Mouse (Mus musculus) retina, postnatal 7 days (tissue): ENCODE measurements at regions not wholly inside any gene's neighbourhood (a gene's known extent, or its start where the extent isn't known, plus 50 kb on each side); places are given as distances from the start of the nearest gene placed in this dataset.
"Not testable (repeated sequence)": the region's sequence is repeated elsewhere in the genome, so short reads cannot be mapped to it uniquely, and the experiment has no call there.

ENCODE experiments used
- DNase-seq: peaks from one replicate; pipeline ENCODE4 v3.0.0-alpha.2; 2012; ENCODE audit warnings: low read depth, low spot score

DNA sequence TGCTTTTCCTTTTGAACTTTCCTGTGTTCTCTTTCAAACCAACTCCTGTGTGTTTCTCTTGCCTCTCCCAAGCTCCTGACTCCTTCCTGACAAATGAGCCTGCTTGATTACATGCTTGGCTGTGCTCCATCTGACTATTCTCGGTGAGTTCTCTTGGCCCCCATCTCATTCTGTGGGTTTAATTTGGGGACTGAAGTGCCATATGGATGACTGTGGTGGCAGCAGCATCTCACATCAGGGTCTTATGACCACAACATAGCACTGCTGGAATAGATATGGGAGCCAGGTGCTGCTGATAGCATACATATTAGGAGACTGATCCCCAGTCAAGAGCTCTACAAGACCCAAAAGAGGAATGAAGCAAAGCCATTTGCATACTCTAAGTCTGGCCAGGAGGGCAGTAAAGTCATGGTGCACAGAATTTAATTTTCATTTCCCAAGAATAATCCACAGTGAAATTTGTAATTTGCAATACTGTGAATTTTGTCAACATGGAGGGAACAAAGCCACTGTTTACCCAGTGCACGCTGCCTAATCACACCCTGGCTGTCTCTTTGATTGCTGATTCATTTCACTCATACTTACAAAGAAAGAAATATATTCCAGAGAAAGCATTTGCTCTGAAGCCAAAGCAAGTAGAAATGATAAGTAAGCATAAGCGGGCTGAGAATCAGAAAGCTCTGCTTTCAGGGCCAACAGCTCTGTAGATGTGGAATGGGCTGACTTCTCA, 1478.4 kb upstream of the Gm7489 start:
- no peak for DNase-seq

DNA sequence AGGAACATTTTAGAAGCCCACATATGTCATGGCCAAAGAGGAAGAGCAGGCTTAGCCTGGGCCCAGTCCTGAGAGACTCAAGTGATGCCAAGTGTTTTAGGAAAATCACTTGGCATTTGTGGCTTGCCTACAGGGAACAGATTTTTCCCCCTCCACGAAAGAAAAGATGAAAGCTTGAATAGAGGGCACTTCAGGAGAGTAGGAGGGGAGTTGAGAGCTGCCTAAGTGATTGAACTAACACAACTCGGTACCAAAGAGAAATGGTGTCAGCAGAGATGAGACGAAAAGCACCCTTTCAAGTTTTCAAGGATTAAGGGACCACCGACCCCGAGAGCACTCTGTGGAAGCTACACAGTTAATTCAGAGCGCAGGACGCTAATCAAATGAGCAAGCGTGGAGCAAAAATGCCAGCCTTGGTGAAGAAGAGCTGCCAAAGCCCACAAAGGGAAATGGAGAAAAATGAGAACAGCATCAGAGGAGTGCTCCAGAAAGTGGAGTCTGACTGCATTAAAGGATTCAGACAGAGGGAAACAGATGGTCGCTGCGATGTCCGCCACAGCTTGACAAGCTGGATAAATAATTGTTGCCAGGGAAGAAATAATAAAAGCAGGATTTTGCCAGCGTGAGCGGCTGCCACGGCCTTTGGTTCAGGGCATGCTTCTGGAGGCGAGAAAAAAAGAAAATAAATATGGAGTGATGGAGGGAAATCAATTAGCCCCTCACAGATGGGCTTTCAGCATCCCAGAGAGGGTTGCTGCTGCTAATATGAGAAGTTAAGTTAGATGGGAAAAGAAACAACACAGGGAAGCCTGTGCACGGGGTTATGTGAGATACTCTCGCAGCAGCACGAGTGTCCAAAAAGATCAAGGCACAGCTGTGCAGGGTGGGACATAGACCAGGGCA, 1471.6 kb upstream of the Gm7489 start:
- DNase-seq = no peak

DNA sequence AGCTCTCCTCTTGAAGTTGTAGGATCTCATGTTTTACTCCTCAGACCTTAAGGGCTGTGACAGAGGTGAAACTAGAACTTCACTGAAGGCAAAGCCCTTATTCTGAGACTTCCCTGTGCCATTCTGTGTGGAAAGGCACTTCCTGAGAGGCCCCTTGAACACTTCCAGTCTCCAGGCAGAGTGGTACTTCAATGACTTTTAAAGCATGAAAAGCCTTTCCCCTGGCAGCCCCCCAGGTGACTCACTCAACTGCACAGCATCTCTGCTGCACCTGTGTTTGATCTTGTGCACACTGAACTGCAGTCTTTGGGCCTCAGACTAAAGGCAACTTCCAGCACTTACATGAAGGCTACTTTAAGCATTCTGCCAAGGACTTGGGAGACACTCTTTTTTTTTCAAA, 1458.7 kb upstream of the Gm7489 start:
- no peak for DNase-seq

DNA sequence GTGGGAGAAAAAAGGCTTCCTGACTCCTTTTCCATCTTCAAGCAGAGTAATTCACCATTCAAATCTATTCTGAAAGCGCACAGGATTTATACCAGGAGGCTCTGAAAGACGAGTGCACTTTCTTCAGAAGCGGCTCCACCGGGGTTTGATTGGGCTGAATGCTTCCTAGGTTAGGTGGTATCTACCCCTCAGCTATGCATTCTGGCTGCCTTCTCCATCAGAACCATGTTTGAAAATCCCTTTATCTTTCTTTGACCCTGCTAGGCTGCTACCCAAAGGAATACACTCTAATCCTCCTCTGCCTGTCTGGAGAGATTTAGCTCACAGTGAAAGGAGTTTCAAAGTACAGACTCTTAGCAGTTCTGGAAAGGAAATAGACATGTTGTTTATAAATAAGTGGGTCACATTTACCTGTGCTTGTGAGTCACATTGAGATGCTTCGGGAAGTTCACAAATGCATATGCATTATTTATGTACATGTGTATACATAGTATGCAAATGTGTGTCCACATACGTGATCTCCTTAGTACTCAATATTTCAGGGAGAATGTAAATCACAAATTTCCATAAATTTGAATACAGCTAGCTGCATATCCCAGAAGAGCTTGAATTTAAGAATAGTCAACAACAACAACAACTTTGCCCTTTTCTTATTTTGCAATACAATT, 1454.1 kb upstream of the Gm7489 start:
- no peak for DNase-seq

DNA sequence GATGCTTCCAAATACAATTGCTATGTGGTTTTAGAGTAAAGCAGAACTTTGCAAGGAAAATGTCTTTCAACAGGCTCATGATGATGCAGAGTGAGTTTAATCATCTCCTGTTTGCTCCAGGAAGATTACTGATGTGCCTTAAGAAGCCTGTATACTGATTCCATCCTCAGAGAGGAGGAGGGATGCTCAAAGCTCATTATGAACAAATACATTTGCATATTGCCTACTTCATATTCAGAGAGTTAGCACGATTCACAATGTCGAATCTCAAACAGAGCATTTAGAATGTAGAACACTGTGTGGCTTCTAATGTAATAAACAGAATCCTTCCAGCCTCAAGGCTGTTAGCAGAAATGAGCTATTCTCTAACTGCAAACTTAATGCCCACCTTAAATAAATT, 1451.1 kb upstream of the Gm7489 start:
- DNase-seq = no peak

DNA sequence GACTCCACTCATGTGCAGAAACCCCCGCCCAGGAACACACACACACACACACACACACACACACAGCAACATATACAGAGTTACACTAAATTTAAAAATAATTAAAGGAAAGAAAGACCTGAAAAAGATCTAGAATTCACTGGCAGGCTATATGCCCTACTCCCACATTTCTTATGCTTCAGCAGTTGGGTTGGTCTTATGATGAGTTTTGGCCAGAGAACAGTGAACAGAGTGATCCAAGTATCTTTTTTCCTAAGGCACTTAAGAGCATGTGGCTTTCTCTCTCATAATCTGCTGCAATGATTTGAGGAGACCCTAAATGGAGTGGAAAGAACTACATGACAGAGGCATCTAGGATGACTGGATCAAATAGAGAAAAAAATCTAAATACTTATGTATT, 1446.3 kb upstream of the Gm7489 start:
- DNase-seq = no peak

DNA sequence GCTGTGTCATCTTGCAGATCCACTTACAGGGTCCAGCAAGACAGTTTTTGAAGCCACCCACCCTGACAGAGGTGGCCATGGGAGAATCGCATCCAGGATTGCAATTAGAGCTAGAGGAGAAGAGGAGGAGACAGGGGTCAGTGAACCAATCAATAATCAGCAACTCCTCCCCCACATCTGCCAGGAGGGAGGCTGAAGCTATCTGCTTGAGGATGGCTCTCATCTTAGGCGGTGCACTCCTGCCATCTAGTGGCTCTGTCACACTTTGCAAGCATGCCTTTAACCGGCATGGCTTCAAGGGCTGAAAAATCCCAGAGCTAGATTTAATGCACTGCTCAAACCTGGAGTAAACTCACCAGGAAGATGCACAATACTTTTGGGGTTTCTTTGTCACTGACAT, 1425.9 kb upstream of the Gm7489 start:
- peak; percentile 76 for DNase-seq

DNA sequence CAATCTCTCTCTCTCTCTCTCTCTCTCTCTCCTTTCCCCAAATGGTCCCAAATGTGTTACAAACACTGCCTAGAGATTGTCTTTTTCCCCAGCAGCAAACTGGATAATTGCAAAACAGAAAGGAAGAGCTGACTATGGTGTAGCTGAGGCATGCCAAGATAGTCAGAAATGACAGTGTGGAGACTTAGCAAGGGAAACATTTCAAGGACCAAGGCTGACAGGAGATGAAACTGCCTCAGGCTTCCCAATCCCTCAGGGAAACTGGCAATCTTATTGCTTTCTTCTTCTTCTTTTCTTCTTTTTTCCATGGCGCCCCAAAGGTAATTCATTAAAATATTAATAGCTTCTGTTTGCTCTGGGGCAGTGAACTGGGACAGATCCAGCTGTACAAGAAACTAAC, 1425.4 kb upstream of the Gm7489 start:
- no peak for DNase-seq

DNA sequence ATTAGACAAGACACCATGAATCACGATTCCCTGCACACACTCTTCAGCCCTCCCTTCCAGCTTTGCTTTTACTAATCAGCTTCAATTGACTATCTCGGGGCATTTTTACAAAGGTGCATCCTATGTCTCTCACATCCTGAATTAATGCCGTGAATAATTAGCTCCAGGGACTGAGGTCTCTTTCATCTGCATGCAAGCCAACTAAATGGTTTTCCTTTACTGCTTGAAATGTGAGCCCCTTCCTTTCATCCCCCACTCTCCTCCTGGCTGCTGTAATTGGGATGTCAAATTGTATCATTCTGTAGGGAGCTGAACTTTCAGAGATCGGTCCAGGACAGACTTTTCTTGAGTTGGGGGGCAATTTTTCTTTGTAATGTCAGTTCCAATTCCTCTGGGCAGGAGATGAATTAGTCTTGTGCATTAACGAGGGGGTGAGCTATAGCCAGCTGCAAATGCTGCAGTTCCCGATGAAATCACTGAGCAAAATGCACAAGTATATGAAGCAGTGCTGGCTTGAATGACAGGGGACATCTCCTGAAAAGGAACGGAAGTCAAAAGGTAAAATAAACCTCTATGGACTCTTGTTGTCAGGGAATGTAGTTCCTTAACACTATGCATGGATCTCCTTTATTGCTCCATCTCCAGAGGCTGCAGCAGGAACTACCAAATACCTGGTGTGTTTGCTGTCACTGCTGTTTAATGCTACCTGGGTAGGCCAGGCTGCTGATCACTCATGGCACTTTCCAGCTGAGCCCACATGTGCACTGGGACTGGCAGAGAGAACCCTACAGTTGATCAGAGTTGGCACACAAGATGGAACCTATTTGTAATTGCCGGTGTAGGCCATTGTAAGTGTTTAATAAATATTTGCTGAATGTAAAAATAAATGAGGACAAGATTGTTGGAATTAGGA, 1420.2 kb upstream of the Gm7489 start:
- DNase-seq = no peak

DNA sequence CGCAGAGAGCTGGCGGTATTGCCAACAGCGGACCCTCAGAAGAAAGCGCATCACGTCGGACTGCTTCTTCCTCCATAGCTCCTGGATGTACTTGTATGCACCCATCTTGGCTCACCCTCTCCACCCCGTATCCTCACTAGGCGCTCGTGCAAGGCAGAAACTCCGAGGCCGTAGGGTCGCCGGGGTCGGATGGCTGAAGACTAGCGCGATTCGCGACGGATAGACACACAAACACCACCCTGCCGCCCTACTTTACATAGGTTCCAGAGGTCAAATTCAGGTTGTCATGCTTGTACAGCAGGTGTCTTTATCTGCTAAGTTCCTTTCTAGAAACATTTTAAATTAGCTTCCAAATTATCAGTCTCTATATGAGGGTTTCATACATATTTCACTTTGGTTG, 1406.6 kb upstream of the Gm7489 start:
- not testable (repeated sequence) for DNase-seq

DNA sequence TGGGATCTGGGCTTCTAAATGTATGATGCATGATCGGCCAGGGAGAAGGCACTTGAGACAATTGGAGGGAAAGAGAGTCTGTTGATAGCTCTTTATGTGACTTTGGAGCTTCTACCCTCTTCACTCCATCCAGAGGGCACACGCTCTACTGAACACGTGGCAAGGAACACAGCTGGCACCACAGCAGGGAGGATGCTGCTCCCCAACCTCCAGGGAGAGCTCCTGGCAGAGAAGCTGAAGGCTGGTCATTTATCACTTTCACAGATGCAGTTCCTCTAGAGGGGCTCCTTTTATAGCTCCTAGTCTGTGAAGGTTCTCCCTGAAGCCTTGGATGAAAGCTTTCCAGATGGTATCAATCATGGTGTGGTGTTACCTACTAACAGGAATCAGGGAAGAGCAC, 1403.9 kb upstream of the Gm7489 start:
- no peak for DNase-seq

DNA sequence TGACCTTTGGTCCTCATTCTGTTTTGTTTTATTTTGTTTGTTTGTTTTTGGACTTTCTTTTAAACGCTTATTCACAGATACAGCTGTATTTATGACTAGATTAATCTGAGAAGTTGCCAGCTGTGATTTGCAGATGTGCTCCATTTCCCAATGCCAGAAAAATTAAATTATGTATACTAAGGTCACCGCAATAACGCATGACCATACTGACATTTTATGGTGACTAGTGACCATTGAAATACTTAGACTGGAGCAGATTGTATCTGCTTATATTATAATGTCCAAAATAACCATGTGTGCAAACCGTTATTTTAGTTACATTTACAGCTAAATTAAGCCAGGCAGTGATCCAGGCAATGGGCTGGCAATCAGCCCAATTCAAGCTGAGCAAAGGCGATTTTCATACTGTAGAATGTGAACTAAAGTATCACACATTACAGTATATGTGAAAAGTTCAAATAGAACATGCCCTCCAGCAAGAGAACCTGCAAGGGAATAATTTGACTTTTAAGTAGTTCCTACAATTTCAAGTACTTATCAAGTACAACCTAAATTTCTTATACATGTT, 1401.0 kb upstream of the Gm7489 start:
- DNase-seq = no peak

DNA sequence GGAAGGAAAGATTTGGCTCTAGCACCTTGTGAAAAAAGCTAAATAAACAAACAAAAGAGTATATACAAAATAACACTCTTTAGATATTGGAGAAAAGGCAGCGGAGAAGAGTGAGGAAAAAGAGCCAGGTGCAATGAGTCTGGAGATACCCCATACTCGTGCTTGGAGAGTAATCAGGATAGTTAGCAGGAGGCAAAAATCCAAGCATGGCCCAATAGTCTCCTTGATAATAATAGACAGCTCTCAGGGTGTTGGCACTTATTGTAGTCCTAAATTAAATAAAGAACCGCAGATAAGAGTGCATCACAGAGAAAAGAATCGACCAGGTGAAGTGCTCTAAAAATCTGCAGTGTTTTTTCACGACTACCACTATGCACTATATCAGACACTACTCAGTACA, 1400.4 kb upstream of the Gm7489 start:
- no peak for DNase-seq

DNA sequence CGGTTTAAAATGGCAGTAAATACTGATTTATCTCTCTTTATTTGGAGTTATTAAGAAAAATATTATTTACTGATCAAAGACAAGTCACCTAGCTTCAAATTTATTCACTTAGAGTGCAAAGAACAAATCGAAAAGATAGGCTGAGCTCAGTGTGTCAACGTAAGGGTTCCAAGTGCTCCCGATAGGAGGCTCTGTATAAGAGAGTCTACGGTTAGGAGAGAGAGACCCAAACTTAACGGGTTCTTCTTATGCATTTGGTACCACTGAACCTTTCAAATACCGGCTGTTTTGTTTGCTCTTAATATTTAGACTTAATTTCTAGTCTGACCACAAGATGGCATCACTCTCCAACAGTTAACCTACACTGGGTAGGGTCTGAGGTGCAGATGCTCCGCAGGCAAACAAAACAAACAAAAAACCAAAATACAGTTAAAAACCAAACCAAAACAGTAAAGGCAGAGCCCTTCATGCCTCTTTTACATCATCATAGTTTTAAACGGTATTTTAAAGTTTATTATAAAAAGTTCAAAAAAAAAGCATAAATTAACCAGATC, 1379.4 kb upstream of the Gm7489 start:
- peak; percentile 46 for DNase-seq

DNA sequence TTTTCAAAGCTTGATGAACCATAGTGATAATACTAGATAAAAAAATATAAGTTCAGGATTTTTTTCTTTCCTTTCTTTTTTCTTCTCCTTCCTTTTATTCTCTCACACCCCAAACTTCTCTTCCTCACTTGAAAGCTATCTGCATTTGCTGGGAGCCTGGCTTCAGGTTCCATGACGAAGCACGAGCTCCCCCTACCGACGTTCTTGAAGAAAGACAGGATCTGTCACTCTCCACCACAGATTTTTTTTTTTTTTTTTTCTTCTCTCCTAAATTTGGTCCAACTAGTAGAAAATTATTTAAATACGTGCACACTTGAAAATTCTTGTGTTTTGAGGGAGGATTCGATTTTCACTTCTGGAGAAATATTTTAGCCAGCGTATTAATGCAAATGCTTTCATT, 1377.8 kb upstream of the Gm7489 start:
- peak; percentile 48 for DNase-seq

DNA sequence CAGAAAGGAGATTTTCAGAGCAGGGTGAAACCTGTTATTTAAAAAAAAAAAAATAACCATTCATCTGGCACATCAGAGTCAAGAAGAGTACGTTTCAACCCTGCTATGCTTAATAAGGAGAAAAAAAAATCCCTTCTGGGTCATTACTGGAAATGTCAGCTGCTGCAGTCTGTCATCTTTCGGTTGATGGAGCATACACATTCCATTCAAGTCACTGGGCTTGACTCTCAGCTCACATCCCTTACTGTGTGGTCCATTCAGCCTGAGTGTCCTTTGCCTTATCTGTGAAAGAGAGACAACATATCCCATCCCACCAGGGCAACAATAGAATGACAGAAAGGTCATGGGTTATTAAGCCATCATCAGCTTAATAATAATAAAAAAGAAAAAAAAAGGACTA, 1376.1 kb upstream of the Gm7489 start:
- DNase-seq = no peak

DNA sequence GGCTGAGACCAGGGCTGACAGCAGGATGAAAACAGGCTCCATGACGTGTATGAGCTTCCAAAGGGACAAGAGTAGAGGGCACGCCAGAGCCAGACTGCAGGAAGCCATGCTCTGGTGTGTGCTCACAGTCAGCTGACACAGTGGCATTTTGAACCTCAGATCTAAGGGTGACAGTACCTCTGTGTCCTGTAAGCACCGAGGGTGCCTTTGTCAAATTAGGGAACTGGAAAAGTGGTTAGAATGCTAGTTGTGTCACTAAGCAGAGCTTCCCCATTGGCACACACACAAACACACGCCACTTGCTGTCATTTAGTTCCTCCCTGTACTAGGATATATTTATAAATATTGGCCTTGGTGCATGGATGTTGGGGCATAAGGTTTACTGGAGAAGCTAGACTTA, 1374.6 kb upstream of the Gm7489 start:
- DNase-seq = no peak

DNA sequence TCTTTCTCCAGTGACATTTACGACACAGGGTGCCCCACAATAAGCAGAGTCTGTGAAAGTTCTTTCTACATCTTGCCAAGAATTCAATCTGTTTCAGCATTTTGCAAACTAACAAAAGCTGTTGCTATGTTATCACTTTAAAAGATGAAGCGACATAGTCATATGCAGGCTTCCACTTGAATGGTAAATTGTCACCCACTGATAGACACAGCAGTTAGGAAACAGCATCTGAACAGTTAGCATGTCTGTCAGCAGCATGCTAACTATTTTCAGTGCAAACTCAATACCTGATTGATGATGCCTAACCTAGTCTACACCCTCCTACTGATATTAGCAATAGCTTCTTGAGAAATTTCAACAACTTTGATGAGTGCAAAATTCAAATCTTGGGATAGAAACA, 1348.1 kb upstream of the Gm7489 start:
- DNase-seq = no peak

DNA sequence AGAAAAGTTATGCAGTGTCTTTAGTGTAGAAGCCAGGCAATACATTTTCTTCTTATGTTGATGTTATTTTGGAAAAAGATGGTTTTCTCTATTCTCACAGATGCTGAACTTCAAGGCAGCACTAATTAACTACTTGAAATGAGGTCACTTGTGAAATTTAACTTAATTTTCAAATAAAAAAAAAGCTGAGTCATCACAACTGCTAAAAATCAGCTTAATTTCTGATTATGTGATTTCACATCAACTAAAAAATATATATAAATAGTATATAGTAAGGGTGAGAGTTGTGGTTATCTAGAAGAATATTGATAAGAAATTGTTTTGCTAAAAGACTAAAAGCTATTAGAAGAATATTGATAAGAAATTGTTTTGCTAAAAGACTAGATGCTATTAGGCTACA, 1326.0 kb upstream of the Gm7489 start:
- no peak for DNase-seq

DNA sequence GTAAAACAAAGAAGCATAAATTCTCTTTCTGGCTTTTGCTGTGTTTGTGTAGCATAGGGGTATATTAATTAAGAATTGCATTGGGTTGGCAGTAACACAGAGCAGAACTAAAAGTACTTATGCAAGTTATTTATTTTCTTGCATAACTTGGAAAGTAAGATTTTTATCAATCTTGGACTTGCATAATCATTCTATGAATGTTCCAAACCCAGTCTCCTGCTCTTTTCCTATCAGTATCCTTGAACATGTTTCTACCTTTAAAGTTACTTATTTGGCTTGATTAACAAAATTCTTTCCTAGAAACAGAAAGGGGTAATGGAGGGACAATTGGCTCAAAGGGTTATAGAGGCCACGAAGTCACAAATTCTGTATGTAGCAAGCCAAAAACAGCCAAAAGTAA, 1320.6 kb upstream of the Gm7489 start:
- DNase-seq = no peak

DNA sequence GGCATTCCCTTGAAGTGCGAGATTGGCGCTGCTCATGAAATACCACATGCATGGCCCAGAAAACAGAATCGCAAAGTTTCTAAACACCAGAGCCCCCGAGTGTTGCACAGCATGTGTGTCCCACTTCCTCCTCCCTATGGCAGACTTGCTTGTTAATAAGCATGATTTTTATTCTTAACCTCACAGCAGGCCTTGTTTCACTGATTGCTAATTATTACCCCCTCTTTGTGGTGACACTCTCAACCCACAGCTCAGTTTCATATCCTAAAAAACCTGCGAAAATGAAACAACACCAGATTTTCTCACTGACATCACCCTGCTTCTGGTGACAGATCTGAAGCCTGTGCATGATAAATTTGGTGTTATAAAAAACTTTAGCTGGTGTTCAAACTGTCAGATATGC, 1319.3 kb upstream of the Gm7489 start:
- DNase-seq = no peak
